Mouse (Mus musculus) kidney, adult 2 months (tissue): ENCODE measurements at regions not wholly inside any gene's neighbourhood (a gene's known extent, or its start where the extent isn't known, plus 50 kb on each side); places are given as distances from the start of the nearest gene placed in this dataset.

Experiments used
- DNase-seq: peaks from one replicate; pipeline ENCODE4 v3.0.0; 2021
- H3K27ac ChIP-seq: fragments of 200-500 bp; 2 replicates; pipeline ENCODE4 v1.5.1; 2012; ENCODE audit warnings: low read depth, low read length, control low read depth, inconsistent platforms; ENCODE audit not compliant: insufficient read depth
- H3K27me3 ChIP-seq: fragments of 200-500 bp; replicated peaks from 2 replicates; pipeline ENCODE4 v1.6.1; 2012; ENCODE audit warnings: mild to moderate bottlenecking, moderate library complexity, low read length, inconsistent platforms; ENCODE audit not compliant: control insufficient read depth, insufficient read depth
- H3K36me3 ChIP-seq: fragments of 200-500 bp; 2 replicates; pipeline ENCODE4 v1.6.1; 2012; ENCODE audit warnings: mild to moderate bottlenecking, moderate library complexity, low read length, inconsistent platforms; ENCODE audit not compliant: control insufficient read depth, insufficient read depth
- H3K4me1 ChIP-seq: fragments of 200-500 bp; 2 replicates; pipeline ENCODE4 v1.6.1; 2011; ENCODE audit warnings: low read length; ENCODE audit not compliant: control insufficient read depth, insufficient read depth
- H3K4me3 ChIP-seq: fragments of 200-500 bp; 2 replicates; pipeline ENCODE4 v1.5.1; 2011; ENCODE audit warnings: mild to moderate bottlenecking, low read depth, low read length, control low read depth; ENCODE audit not compliant: insufficient read depth
- CTCF ChIP-seq: fragments of 200-500 bp; conservative IDR thresholded peaks from 2 replicates; pipeline ENCODE4 v1.5.1; 2011; ENCODE audit warnings: low read depth, mild to moderate bottlenecking, control low read depth, low read length, moderate library complexity, mixed read lengths; ENCODE audit not compliant: insufficient read depth, insufficient read length
- POLR2A ChIP-seq: fragments of 200-500 bp; IDR thresholded peaks from one replicate; pipeline ENCODE4 v1.6.1; 2011; ENCODE audit warnings: low read depth, low read length, control low read depth
- WGBS: fragments of 180-500 bp; shearing (Covaris S2); methylation state at CpG from one replicate; pipeline ENCODE4 v1.1.7; 2018; 5-methylcytosine and 5-hydroxymethylcytosine counted together

DNA sequence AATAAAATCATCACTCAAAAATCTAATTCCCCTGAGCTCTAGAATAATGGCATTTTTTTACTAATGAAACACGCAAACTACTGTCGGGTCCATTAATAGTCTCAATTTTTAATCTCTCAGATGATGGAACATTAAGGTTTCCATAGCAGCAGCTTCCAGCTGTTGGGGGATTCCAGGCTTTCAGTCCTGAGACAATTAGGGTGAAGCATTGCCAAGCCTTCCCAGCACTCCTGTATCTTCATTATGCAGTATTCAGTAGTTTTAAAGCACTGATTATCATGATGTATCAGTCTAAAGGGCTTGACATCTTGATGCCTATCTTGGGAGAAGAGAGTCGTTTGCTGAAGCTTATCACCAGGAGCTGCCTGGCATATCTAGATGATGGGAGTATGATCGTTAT lies 178.6 kb downstream of the Tpbg start:
- 89% methylated on average over 4 of the region's 4 CpGs for WGBS

GRCm38 (mm10) chr9:86030738-86031137 lies 188.6 kb downstream of the Tpbg start:
- DNase-seq: no peak
- H3K4me1 ChIP-seq: no peaks in the 10 kb centered on the region
- 56% methylated on average over 5 of the region's 5 CpGs for WGBS

More for the DNA sequence above, 178.6 kb downstream of the Tpbg start:
- Histone ChIP-seq H3K27ac (no peak overlapping the region), H3K36me3 (no peaks in the 10 kb centered on the region), H3K27me3 (no peaks in the 10 kb centered on the region; the same call in 1 of the 2 replicates), H3K4me3 (no peak overlapping the region), H3K4me1 (no peaks in the 10 kb centered on the region)
- no peak for DNase-seq
- TF ChIP-seq CTCF (no peak), POLR2A (no peak)

DNA sequence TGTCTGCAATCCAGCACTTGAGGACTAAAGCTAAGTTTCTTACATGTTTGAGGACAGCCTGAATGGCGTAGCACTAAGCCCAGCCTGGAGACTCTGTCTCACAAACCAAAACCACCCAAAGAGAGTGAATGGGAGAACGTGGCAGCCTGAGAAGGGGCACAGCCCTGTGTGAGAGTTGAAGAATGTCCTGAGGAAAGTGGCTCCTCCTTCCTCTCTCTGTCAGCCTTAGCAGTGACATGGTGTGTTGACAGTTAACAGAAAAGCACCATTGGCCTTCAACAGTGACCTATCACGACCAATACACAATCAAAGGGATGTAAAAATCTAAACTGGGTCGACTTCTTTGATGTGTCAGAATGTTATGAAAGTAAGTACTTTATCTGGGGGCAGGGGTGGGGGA lies 201.9 kb downstream of the Tpbg start:
- 62% methylated on average over 4 of the region's 4 CpGs for WGBS
- Histone ChIP-seq H3K36me3 (no peaks in the 10 kb centered on the region), H3K27ac (no peak overlapping the region), H3K4me1 (no peaks in the 10 kb centered on the region), H3K4me3 (no peak overlapping the region), H3K27me3 (no peaks in the 10 kb centered on the region)
- TF ChIP-seq POLR2A (no peak), CTCF (no peak)
- DNase-seq: no peak

More at GRCm38 (mm10) chr9:86030738-86031137, 188.6 kb downstream of the Tpbg start:
- H3K27ac ChIP-seq: no peak overlapping the region
- TF ChIP-seq CTCF: no peak
- no peak for TF ChIP-seq POLR2A
- H3K36me3 ChIP-seq: no peaks in the 10 kb centered on the region
- no peak overlapping the region for H3K4me3 ChIP-seq
- no peaks in the 10 kb centered on the region; the same call in 1 of the 2 replicates for H3K27me3 ChIP-seq

DNA sequence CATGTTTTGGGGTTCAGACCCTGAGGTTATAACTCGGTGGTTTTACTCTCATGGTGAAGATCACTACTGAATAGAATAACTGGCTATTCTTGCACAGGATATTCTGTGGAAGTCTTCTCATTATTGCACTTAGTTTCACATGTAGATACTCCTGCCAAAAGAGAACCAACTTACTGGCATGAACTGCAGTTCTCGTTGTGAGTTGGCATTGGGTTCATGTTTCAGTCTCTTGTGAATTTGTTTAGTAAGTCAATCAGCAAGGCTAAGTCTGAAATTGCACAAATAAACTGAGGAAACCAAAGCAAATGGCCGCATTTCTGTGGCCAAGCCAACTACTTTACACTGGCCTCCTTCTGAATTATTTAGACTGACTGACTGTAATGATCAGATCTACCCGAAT lies 215.9 kb downstream of the Tpbg start:
- Histone ChIP-seq H3K4me3 (no peak overlapping the region), H3K36me3 (no peaks in the 10 kb centered on the region), H3K27ac (no peak overlapping the region), H3K4me1 (no peaks in the 10 kb centered on the region), H3K27me3 (no peaks in the 10 kb centered on the region)
- WGBS: 81% methylated on average over 4 of the region's 4 CpGs
- peak; percentile 5 for DNase-seq
- TF ChIP-seq POLR2A (no peak), CTCF (no peak)

- no peak overlapping the region for H3K27ac ChIP-seq
- TF ChIP-seq POLR2A (no peak), CTCF (no peak)
- WGBS: 30% methylated on average over 6 of the region's 6 CpGs
- DNase-seq: no peak
- H3K4me3 ChIP-seq: no peak overlapping the region
- H3K4me1 ChIP-seq: no peaks in the 10 kb centered on the region
- H3K36me3 ChIP-seq: no peaks in the 10 kb centered on the region
- no peaks in the 10 kb centered on the region for H3K27me3 ChIP-seq
Measured at GRCm38 (mm10) chr9:86060049-86060448, 217.9 kb downstream of the Tpbg start.

DNA sequence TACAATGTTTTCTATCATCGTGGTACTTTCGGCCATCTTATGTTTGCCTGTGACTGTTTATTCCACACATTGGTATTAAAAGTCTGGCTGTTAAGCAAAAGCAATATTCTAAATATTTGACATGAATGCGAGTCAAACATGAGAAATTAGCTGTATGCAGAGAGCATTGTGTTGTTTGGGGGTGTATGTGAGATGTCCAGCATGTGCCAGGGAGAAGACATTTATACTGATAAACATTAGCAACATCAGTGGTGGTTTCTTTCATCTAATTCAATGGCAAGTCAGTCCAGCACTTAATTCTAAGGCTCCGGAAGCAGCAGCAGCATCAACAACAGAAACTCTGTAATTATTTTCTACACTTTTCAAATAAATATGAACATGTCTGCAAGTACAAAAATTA lies 219.1 kb downstream of the Tpbg start:
- no peaks in the 10 kb centered on the region for H3K27me3 ChIP-seq
- DNase-seq: no peak
- WGBS: 91% methylated on average over 4 of the region's 4 CpGs
- no peak overlapping the region for H3K27ac ChIP-seq
- H3K4me3 ChIP-seq: no peak overlapping the region
- no peaks in the 10 kb centered on the region for H3K4me1 ChIP-seq
- TF ChIP-seq CTCF (no peak), POLR2A (no peak)
- H3K36me3 ChIP-seq: no peaks in the 10 kb centered on the region

- Histone ChIP-seq H3K36me3 (no peaks in the 10 kb centered on the region), H3K27ac (no peak overlapping the region), H3K27me3 (no peaks in the 10 kb centered on the region), H3K4me3 (no peak overlapping the region), H3K4me1 (no peaks in the 10 kb centered on the region)
- TF ChIP-seq CTCF: no peak
- TF ChIP-seq POLR2A: no peak
- no peak for DNase-seq
Measured at GRCm38 (mm10) chr9:86079275-86079674, 237.1 kb downstream of the Tpbg start.

DNA sequence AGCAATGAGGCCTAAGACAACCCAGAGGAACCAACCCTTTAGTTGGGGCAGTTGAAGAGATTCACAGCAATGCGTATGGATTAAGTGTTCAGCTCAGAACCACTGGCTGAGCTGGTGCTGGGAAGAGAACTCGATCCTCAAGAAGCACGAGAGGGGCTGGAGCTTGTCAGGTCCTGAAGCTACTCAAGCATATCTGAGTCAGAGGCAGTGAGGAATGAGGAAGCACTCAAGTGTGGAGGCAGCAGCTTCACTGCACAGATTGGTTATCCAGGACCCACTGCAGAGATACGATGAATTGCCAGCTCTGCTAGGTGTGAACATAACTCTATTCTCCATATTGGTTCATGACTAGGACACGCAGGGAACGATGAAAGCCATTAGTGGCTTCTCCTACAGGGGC lies 239.7 kb downstream of the Tpbg start:
- Histone ChIP-seq H3K4me3 (no peak overlapping the region), H3K4me1 (no peaks in the 10 kb centered on the region), H3K27me3 (no peaks in the 10 kb centered on the region), H3K27ac (no peak overlapping the region), H3K36me3 (no peaks in the 10 kb centered on the region)
- WGBS: 46% methylated on average over 6 of the region's 6 CpGs
- TF ChIP-seq CTCF (no peak), POLR2A (no peak)
- peak; percentile 11 for DNase-seq

DNA sequence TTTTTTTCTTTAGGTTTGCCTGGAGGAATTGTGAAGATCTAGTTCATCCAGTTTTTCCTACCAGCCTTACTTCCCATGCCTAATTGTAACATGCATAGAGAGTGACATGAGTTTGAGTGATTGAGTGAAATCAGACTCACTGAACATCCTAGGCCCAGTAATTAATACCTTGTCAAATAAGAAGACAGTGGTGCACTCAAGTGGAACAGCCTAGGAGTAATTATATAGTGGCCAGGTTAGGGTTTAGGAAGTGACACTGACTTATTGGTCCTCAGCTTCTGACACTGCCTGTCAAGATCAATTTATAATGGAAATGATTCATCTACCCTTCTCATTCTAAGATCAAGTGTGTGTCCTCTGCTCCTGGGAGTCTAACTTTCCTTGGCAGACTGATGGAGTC lies 250.8 kb downstream of the Tpbg start:
- H3K4me3 ChIP-seq: no peak overlapping the region
- no peak for TF ChIP-seq POLR2A
- H3K27me3 ChIP-seq: no peaks in the 10 kb centered on the region
- no peaks in the 10 kb centered on the region for H3K36me3 ChIP-seq
- no peak for DNase-seq
- H3K27ac ChIP-seq: no peak overlapping the region
- no peaks in the 10 kb centered on the region for H3K4me1 ChIP-seq
